Mouse (Mus musculus): ENCODE measurements around the gene Fam83f. TPM values are rescaled to one million over a fixed set of nuclear protein-coding genes. Genes with fewer than 3 reads are reported as not detected.

Fam83f gene
- polyA plus RNA-seq, 1 experiment from 2014 or later, result 0.81 TPM

DNA sequence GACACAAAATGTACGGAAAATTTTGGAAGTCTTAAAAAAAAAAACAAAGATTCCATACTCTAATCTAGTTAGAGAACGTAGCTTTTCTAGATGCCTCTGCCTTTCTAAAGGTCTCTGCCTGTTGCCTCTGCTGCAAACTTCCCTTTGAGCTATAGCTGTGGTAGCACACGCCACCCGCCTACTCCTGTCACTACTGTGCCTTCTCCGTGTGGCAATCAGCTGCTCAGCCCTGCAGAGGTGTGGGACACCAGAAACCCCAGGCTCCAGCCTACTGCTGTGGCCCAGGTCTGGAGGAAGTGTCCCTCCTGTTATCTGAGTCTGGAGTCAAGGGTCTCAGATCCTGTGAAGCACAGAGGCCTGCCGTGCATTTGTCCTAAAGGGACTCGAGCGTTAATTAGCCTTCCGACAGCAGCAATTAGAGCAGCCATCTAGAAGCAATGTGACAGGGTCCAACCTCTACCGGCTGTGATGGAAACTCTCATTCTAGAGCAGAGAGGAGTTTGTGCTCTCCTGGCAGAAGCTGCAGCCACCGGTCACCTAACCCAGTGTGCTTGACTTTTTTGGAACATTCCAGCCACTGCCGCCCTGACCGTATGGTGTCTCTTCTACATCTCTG is 34.8 kb upstream of the Fam83f start:
- H3K4me3 ChIP-seq (ENCODE audit: low read length), result no peak overlapping the region
- no peak overlapping the region for H3K9ac ChIP-seq (ENCODE audit: low read length)
- peaks cover 3% of the 10 kb centered on the region for H3K27me3 ChIP-seq (ENCODE audit: control insufficient read depth, insufficient read depth, low read length)
- peaks cover 3% of the 10 kb centered on the region; the same call in 1 of the 2 replicates for H3K4me1 ChIP-seq (ENCODE audit: control insufficient read depth, insufficient read depth, low read length)
- H3K36me3 ChIP-seq (ENCODE audit: control insufficient read depth, insufficient read depth), result no peaks in the 10 kb centered on the region
- no peak overlapping the region for H3K27ac ChIP-seq (ENCODE audit: low read length)
- no peak for ATAC-seq (replicated peaks; ENCODE audit: extremely low read depth, insufficient read depth, low FRiP score)
- 54% methylated on average over 13 of the region's 13 CpGs for WGBS
- no peaks in the 10 kb centered on the region for H3K9me3 ChIP-seq (replicated peaks; ENCODE audit: control insufficient read depth, low read length)
- H3K4me2 ChIP-seq (ENCODE audit: low read depth, low read length), result no peak overlapping the region

- H3K4me1 ChIP-seq (ENCODE audit: control insufficient read depth, insufficient read depth, low read length), result peaks cover 3% of the 10 kb centered on the region; the same call in 1 of the 2 replicates
- H3K36me3 ChIP-seq (ENCODE audit: control insufficient read depth, insufficient read depth), result no peaks in the 10 kb centered on the region
- H3K27ac ChIP-seq (ENCODE audit: low read length), result no peak overlapping the region
- H3K4me3 ChIP-seq (ENCODE audit: low read length), result no peak overlapping the region
- WGBS, result 30% methylated on average over 11 of the region's 11 CpGs
- ATAC-seq (replicated peaks; ENCODE audit: extremely low read depth, insufficient read depth, low FRiP score), result no peak
- H3K9ac ChIP-seq (ENCODE audit: low read length), result no peak overlapping the region
- H3K4me2 ChIP-seq (ENCODE audit: low read depth, low read length), result no peak overlapping the region
- H3K27me3 ChIP-seq (ENCODE audit: control insufficient read depth, insufficient read depth, low read length), result no peaks in the 10 kb centered on the region; the same call in 1 of the 2 replicates
- no peaks in the 10 kb centered on the region for H3K9me3 ChIP-seq (replicated peaks; ENCODE audit: control insufficient read depth, low read length)
Observed at GRCm38 (mm10) chr15:80639071-80639702, 32.5 kb upstream of the Fam83f start.

DNA sequence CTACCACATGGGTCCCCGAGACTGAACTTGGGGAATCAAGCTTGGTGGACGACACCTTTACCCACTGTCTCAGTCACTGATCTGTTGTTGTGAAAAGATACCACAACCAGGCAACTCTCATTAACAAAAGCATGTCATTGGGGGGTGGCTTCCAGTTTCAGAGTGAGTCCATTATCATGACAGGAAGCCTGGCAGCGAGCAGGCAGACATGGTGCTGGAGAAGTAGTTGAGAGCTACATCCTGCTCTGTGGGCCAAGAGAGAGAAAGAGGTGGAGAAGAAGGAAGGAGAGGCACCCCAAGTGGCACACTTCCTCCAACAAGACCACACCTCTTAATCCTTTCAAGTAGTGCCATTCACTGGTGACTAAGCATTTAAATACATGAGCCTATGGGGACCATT is 31.8 kb upstream of the Fam83f start:
- Histone ChIP-seq H3K9ac (ENCODE audit: low read length) (no peak overlapping the region), H3K27ac (ENCODE audit: low read length) (no peak overlapping the region), H3K4me3 (ENCODE audit: low read length) (no peak overlapping the region), H3K9me3 (replicated peaks; ENCODE audit: control insufficient read depth, low read length) (no peaks in the 10 kb centered on the region), H3K4me1 (ENCODE audit: control insufficient read depth, insufficient read depth, low read length) (peaks cover 3% of the 10 kb centered on the region; the same call in 1 of the 2 replicates), H3K4me2 (ENCODE audit: low read depth, low read length) (no peak overlapping the region), H3K36me3 (ENCODE audit: control insufficient read depth, insufficient read depth) (no peaks in the 10 kb centered on the region), H3K27me3 (ENCODE audit: control insufficient read depth, insufficient read depth, low read length) (no peaks in the 10 kb centered on the region; the same call in 1 of the 2 replicates)
- 84% methylated on average over 3 of the region's 3 CpGs for WGBS
- no peak for ATAC-seq (replicated peaks; ENCODE audit: extremely low read depth, insufficient read depth, low FRiP score)

DNA sequence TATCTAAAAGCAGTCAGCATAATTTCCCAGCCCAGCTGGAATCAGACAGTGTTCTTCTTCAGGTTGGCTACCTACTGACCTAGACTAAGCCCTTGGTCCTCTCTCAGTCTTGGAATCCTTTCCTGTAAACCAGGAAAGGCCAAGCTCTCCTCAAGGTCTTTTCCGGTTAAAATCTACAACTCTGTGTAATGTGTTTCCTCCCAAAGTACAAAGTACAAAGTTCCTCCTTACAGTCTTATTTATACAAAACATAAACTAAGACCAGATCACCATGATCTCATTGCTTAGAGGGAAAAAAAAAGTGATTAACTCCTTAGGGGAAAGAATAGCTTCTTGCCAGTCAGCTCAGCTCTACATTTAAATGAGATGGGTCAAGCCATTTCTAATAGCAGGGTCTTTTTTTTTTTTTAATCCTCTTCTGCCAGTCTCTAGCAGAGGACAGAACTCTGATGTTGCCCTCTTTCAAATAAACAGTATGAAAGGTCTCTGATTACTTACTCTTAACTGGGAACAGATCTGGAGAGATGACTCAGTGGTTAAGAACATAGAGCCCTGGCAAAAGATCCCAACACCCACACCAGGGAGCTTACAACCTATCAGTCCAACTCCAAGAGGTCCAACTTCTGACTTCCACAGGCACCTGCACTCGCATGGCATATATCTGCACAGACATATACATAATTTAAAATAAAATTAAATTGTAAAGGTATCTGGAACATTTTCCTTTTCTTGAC is 29.8 kb upstream of the Fam83f start:
- no peaks in the 10 kb centered on the region; the same call in 1 of the 2 replicates for H3K27me3 ChIP-seq (ENCODE audit: control insufficient read depth, insufficient read depth, low read length)
- WGBS, result 75% methylated on average over 2 of the region's 2 CpGs
- no peak overlapping the region for H3K4me3 ChIP-seq (ENCODE audit: low read length)
- no peaks in the 10 kb centered on the region for H3K9me3 ChIP-seq (replicated peaks; ENCODE audit: control insufficient read depth, low read length)
- H3K4me1 ChIP-seq (ENCODE audit: control insufficient read depth, insufficient read depth, low read length), result peaks cover 3% of the 10 kb centered on the region; the same call in 1 of the 2 replicates
- no peak for ATAC-seq (replicated peaks; ENCODE audit: extremely low read depth, insufficient read depth, low FRiP score)
- H3K9ac ChIP-seq (ENCODE audit: low read length), result no peak overlapping the region
- H3K36me3 ChIP-seq (ENCODE audit: control insufficient read depth, insufficient read depth), result no peaks in the 10 kb centered on the region
- no peak overlapping the region for H3K4me2 ChIP-seq (ENCODE audit: low read depth, low read length)
- H3K27ac ChIP-seq (ENCODE audit: low read length), result no peak overlapping the region

DNA sequence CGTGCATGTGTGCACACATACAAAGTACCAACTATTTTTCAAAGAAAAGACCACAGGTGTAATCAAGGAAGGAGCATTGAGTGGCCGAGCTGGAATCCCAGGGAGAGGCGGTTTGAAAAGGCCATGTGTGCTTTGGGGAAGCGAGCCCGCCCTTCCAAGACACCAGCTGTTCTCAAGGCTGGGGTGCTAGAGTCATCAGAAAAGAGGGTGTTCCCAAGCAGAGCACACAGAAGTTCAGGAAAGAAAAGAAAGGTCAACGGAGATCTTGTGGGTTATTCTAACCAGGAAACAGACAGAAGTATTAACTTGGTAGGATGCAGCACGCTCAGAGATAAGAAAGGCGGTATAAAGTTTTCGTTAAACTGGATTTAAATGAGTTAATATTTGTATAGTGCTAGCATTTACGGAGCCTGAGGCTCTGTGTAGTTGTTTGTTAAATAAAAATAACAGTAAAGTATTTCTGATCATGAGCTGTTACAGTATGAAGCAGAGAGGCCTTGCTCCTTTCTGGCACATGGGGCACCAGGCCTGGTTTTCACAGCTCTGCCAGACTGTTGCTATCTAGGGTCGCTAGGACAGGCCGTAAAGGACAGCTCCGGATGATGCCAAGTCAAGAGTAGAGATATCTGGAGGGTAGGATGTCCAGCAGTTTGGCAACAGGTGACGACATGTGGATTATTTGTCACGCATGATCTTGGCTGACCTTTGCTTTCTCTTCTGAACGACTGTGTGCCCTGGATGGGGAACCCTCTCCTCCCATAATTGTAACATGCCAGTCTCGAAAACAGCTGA is 26.4 kb upstream of the Fam83f start:
- Histone ChIP-seq H3K4me3 (ENCODE audit: low read length) (no peak overlapping the region), H3K4me1 (ENCODE audit: control insufficient read depth, insufficient read depth, low read length) (no peaks in the 10 kb centered on the region), H3K27me3 (ENCODE audit: control insufficient read depth, insufficient read depth, low read length) (no peaks in the 10 kb centered on the region), H3K9ac (ENCODE audit: low read length) (no peak overlapping the region), H3K27ac (ENCODE audit: low read length) (no peak overlapping the region), H3K9me3 (replicated peaks; ENCODE audit: control insufficient read depth, low read length) (no peaks in the 10 kb centered on the region), H3K4me2 (ENCODE audit: low read depth, low read length) (no peak overlapping the region), H3K36me3 (ENCODE audit: control insufficient read depth, insufficient read depth) (no peaks in the 10 kb centered on the region)
- ATAC-seq (replicated peaks; ENCODE audit: extremely low read depth, insufficient read depth, low FRiP score), result no peak
- WGBS, result 71% methylated on average over 17 of the region's 17 CpGs

DNA sequence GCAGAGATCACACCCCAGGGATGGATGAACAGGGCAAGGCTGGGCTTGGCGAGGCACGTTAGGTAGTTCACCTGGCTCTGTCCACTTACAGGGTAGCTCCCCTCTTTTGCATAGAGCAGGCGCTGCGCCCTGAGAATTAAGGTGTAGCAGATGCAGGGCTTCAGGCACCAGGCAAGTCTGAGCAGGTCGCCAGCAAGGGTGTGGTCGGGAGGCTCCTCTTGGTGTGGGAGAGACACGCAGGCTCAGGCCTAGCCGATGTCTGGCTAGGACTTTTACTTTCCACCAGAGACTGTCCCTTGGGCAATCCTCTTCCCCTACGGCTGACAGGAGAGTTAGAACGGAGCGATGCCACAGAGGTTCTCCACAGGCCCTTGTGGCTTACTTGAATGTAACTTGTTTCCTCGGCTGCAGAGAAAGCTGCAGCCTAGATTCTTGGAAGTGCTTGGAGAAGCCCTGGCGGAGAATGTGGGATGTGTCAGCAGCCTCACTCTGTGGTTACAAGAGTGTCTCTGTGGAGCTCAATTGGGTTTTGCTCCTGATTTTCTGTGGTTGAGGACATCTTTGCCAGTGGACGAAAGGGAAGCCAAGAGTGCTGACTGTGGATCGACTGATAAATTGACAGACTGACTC is 22.6 kb upstream of the Fam83f start:
- H3K27me3 ChIP-seq (ENCODE audit: control insufficient read depth, insufficient read depth, low read length), result 0 out of 2 replicates have a peak, but pooled peaks cover 2% of the 10 kb centered on the region
- no peaks in the 10 kb centered on the region for H3K4me1 ChIP-seq (ENCODE audit: control insufficient read depth, insufficient read depth, low read length)
- WGBS, result 58% methylated on average over 15 of the region's 15 CpGs
- no peaks in the 10 kb centered on the region for H3K36me3 ChIP-seq (ENCODE audit: control insufficient read depth, insufficient read depth)
- H3K27ac ChIP-seq (ENCODE audit: low read length), result no peak overlapping the region
- H3K4me3 ChIP-seq (ENCODE audit: low read length), result no peak overlapping the region
- ATAC-seq (replicated peaks; ENCODE audit: extremely low read depth, insufficient read depth, low FRiP score), result no peak
- no peaks in the 10 kb centered on the region for H3K9me3 ChIP-seq (replicated peaks; ENCODE audit: control insufficient read depth, low read length)
- no peak overlapping the region for H3K9ac ChIP-seq (ENCODE audit: low read length)
- no peak overlapping the region for H3K4me2 ChIP-seq (ENCODE audit: low read depth, low read length)

DNA sequence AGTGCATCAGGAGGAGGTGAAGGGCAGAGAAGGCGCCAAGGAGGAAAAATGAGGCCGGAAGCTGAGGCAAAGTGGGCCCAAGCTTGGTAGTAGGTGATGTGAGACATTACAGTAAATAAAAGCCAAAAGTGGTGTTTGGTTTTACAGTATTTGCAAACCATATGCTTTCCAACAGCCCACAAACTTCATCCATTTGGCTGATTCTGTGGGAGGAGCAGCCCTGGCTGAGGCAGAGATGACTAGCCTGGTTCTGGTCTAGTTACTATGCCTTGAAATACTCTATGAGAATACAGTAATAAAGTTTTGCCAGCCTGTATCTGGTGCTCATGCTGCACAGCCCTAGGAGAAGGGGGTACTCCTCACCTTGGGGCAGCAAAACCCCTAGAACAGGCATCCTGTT is 21.2 kb upstream of the Fam83f start:
- H3K4me2 ChIP-seq (ENCODE audit: low read depth, low read length), result no peak overlapping the region
- H3K27me3 ChIP-seq (ENCODE audit: control insufficient read depth, insufficient read depth, low read length), result peaks cover 6% of the 10 kb centered on the region; the same call in 1 of the 2 replicates
- no peak overlapping the region for H3K4me3 ChIP-seq (ENCODE audit: low read length)
- 81% methylated on average over 2 of the region's 2 CpGs for WGBS
- no peaks in the 10 kb centered on the region for H3K36me3 ChIP-seq (ENCODE audit: control insufficient read depth, insufficient read depth)
- no peaks in the 10 kb centered on the region for H3K4me1 ChIP-seq (ENCODE audit: control insufficient read depth, insufficient read depth, low read length)
- H3K9me3 ChIP-seq (replicated peaks; ENCODE audit: control insufficient read depth, low read length), result no peaks in the 10 kb centered on the region
- no peak overlapping the region for H3K27ac ChIP-seq (ENCODE audit: low read length)
- no peak for ATAC-seq (replicated peaks; ENCODE audit: extremely low read depth, insufficient read depth, low FRiP score)
- no peak overlapping the region for H3K9ac ChIP-seq (ENCODE audit: low read length)

GRCm38 (mm10) chr15:80653865-80654264 is 17.8 kb upstream of the Fam83f start:
- H3K36me3 ChIP-seq (ENCODE audit: control insufficient read depth, insufficient read depth), result no peaks in the 10 kb centered on the region
- no peak overlapping the region for H3K4me2 ChIP-seq (ENCODE audit: low read depth, low read length)
- no peak overlapping the region for H3K9ac ChIP-seq (ENCODE audit: low read length)
- no peaks in the 10 kb centered on the region for H3K9me3 ChIP-seq (replicated peaks; ENCODE audit: control insufficient read depth, low read length)
- H3K27me3 ChIP-seq (ENCODE audit: control insufficient read depth, insufficient read depth, low read length), result peaks cover 6% of the 10 kb centered on the region; the same call in 1 of the 2 replicates
- no peak overlapping the region for H3K4me3 ChIP-seq (ENCODE audit: low read length)
- WGBS, result 56% methylated on average over 8 of the region's 8 CpGs
- ATAC-seq (replicated peaks; ENCODE audit: extremely low read depth, insufficient read depth, low FRiP score), result no peak
- 0 out of 2 replicates have a peak, but pooled peaks cover 2% of the 10 kb centered on the region for H3K4me1 ChIP-seq (ENCODE audit: control insufficient read depth, insufficient read depth, low read length)
- H3K27ac ChIP-seq (ENCODE audit: low read length), result no peak overlapping the region
